Mouse (Mus musculus) lung, postnatal 36 days (tissue): ENCODE data around the gene Shb.

Experiments
- DNase-seq: peaks from one replicate; pipeline ENCODE4 v3.0.0; 2022; ENCODE audit warnings: mixed read lengths

Shb gene

DNA sequence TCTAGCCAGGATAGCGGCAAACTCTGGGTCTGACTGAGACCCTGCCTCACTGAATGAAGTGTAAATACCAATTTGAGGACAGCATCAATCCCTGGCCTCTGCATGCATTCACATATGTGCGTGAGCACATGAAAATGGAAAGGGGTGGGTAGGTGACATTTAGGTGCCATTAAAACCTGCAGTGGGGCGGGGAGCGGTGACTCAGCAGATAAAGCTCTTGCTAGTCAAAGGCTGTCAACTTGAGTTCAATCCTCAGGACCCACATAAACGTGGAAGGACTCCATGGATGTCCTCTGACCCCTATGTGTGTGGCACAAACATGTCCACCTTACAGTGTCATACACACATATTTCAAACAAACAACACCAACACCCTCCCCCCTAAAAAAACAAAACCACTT lies 50.8 kb downstream of the Shb start:
- no peak for DNase-seq

DNA sequence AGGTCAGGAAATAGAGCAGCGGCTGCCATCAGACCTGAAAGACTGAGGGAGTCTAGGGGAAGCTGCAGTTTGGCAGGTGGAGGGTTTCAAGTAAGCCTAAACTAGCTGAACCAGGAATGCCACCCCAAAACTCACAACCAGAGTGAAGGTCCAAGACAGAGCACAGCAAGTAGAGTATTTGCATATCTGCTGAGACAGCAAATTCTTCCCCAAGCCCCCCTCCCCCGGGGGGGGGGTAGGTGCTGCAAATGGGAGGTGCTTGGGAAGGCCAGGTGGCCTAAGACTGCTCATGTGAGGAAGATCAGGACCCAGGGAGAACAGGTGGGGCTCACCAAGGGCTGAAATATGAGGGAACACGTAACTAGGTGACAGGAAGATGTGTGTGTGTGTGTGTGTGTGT lies 51.7 kb downstream of the Shb start:
- no peak for DNase-seq

DNA sequence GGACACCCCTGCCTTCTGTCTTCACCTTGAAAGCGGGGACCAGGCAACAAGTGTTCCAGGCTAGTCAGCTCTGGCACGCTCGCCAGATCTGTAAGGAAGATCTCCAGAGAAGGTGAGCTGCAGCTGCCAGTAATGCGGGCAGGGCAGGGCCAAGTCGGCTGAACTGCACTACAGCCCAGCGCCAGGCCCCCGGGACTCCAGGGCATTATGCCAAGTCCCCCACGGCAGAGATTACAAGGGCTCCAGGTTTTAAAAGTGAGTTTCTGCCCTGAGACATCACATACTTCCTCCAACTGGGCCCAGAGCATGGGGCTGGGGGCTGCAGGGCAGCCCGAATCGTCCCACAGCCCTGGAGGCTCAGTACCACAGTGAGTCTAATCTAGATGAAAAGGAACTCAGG lies 52.8 kb downstream of the Shb start:
- no peak for DNase-seq

DNA sequence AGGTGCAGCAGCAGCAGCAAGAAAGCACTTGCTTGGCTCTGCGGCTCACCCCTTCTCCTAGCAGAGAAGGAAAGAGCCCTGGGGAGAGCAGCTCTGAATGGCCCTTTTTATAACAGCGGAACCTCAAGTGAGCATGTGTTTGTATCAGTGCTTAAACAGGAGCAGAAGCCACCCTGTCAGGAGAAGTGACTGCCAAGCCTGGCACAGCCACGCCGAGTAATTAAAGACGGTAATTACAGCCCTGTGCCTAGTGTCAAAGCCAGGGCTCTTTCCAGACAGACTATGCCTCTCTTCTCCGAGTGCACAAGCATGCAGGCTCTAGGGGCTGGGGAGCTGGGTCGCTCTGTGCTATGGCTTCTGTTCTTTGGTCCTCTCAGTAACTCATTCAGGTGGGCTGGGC lies 54.1 kb downstream of the Shb start:
- no peak for DNase-seq

DNA sequence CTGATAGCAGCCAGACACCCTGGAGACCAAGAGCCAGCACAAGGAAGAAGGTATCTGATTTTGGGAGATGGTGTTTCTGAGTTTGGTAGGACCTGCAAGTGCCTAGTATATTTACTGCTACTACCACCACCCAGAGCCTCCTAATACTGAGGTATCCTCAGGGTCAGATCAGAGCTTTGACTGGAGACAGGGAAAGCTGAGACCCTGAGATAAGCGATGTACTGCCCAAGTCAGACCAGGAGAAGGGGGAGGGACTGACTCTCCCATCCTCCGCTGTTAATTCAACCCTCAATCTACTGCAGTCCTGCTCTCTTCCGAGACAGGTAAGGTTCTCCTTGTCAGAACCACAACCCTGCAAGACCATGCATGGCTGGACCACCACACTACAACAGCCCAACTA lies 55.2 kb downstream of the Shb start:
- DNase-seq: no peak

DNA sequence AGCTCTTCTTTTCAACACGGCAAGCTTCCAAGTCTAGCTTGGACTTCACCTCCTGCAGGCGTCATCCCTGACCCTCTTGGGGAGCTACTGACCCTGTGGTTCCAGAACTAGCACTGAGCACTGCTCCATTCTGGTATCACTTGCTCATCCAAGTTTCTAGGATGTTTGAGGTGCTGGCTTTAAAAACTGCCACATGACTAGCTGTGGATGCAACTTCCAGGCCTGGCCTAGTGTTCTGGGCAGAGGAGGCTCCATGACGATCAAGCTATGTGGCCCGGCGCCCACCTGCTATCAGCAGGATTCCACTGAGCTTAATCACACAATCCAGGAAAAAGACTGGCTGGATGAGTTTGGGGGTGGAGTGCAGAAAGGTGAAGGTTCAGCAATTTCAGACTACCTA lies 57.4 kb downstream of the Shb start:
- DNase-seq: peak; percentile 65

DNA sequence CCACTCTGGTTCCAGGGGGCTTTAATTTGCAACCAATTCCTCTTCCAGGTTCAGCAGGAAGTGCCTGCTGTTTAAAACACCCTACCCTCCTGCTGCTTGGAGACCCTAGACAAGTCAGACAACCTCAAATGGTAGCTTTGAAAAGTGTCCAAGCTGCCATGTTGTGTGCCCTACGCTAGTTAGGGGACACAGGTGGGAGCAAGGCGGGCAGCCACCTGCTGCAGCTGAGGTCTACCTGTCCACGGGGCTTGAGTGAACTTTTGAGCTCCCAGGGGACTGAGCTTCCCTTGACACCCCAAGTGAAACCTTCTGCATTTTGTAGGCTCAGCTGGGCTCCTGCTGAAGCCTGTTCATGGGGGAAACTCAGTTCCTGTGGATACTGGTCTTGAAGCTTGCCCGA lies 58.1 kb downstream of the Shb start:
- DNase-seq: no peak

DNA sequence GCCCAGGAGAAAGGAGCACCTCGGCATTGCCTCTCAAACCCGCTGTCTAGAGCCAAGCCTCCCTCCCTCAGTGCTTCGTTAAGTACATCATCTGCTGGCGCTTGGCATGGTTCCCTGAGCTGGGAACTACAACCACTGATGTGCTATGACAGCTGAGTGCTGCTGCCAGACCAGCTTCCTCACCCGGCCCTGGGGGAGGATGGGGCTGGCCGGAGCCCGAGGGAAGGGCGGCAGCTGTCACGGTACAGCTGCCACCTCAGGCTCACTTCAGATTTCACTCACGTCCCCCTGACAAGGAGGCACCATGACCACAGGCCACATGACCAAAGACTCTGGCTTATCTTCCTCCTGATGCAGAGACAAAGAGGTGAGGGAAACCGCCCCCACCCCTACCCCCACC lies 59.1 kb downstream of the Shb start:
- peak; percentile 89 for DNase-seq

DNA sequence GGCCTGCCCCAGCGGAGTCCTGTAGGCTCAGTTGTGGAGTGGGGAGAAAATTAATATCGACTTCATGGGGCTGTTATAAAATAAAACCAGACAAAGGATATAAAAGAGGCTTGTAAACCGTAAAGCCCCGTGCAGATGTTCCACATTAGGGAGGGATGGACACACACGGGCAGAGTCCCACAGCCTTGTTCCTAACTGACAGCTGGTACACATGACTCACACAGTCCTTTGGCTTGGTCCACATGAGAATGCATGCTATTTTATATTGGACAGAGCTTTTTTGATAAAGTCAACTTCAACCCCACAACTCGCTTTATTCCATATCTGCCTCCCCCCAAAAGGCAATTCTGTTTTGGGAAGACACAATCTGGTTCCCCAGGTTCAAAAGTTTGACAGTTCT lies 59.6 kb downstream of the Shb start:
- DNase-seq: peak; percentile 42

DNA sequence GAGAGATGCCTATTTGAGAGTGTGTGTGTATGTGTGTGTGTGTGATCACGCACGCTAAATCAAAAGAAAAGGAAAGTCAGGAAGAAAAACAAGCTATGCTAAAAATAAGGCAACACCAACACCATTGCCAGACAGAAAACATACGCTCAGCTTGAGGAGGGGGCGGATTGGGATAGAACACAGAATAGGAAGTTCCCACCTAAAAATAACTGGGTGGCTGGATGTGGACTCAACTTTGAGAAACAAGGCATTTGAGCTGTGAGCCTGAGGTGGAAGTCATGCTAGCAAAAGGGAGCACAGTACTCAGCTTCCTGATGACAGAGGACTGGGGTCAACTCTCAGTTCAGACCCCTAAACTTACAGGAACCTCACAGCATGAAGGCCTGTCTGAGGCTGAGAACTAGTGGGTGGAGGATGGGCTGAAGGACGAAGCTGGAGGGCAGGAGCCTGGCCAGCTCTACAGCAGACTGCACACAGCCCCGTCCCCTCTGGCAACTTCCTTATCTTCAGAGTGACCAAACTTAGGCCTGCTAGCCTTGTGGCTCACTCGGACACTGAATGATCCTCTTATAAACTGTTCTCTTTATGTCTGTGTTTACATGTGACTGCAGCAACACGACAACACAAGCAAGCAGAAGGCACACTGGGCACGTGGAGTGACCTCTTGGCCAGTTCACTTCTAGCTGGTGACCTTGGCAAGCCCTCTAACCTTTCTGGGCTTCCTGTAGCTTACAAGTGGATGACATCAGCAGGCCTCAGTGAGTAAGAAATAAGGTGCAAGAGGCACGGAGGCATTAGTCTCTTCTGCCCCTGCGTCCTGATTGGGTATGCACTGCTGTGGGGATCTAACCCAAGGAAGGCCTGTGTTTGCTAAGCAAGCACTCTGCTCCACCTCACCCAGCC lies 60.4 kb downstream of the Shb start:
- DNase-seq: peak; percentile 80

DNA sequence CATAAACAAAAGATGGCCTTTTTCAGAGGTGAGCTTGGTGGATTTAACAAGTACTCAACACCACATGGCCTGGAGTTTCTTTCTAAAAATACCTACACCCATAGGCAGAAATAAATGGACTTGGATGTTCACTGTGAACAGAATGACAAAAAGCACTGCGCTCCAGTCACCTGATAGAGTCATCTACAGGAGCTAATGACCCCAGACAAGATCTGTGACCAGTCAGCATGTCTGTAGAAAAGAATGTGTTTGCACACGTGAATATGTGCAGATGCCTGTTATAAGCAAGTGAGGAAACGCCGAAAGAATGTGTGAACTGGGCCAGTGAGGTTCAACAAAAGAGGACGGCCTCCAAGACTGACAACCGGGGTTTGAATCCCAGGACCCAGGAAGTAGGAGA lies 63.2 kb downstream of the Shb start:
- no peak for DNase-seq

DNA sequence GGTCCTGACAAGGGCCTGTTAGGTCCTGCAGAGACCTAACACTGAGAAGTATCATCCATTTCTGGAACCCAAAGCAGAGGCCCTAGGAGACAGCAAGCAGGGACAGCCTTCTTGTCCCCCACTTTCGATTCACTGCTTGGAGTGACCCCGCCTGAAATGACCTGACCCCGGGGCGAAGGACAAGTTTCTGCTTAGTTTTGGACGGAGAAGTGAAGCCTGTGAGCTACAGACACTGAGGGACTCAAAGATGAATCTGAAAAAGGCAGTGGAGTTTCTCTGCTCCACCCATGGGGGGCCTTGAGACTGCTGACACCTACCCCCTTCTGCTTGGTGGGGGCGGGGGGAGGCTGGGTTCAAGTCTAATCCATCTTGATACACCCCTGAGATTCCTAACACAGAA lies 63.8 kb downstream of the Shb start:
- no peak for DNase-seq

DNA sequence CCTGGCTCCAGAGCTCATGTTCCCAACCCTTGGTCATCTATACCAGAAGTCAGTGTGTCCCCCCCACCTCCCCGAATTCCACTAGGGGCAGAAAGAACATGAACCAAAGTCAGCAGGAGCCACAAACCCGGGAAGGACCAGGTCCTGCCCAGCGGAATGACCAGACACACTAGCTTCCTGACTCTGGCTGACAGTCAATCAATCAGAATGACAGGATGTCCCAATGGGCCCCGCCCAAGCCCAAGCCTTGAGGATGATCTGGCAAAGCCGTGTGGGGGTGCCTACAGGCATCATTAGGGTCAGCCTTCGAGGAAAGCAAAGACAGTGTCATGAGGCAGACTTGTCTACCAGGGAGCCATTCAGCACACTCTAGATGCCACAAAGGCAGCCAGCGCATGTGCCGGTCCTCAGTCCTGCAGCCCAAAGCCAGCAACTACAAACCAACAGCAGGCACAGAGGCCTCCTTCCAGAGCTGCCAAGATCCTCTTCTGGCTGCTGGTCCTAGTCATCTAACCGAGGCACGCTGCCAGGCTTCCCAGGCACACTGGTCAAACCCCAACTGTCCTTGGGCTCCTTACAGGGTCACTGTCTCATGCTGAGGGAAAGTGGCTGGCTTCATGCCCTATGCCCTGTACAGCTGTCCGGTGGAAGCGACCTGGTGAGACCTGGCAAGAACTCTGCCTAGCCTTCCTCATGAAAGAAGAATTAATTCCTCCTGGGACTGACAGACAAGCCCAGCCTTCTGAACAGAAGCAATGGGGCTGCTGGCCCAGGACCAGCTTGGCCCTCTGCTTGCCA lies 65.0 kb downstream of the Shb start:
- DNase-seq: peak; percentile 63

DNA sequence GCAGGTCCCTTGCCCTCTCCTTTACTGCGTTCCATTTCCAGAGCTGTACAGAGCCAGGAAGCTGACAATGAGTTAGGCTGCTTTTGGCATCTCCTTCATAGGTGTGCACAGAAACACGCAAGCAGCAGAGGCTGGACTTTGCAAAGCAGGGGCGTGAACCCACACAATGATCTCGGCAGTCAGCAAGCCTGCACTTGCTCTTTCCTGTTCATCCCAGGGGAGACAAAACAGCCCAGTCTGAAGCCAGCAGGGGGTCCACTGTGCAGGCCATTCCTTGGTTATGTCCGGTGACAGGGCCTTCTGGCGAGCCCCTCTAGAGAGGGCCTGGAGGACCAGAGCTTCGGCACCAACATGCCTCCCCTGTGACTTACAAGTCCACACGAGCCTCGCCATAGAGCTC lies 67.3 kb downstream of the Shb start:
- no peak for DNase-seq

DNA sequence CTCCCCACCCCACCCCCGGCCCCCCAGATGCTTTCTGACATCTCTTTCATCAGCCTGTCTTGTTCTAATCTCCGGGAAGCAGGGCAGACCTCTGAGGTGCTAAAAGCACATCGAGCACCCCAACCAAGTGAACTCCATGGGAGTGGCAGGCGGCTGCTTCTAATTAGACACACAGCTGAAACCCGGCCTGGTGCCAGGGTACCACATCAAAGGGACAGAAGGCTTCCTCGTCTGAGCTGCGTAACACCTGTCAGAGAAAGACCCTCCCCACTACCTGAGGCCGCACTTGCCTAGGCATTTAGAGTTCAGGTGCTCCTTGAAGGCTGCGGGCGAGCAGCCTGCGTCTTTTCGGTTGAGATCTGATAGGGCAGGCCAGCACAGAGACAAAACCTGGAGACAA lies 67.7 kb downstream of the Shb start:
- no peak for DNase-seq

DNA sequence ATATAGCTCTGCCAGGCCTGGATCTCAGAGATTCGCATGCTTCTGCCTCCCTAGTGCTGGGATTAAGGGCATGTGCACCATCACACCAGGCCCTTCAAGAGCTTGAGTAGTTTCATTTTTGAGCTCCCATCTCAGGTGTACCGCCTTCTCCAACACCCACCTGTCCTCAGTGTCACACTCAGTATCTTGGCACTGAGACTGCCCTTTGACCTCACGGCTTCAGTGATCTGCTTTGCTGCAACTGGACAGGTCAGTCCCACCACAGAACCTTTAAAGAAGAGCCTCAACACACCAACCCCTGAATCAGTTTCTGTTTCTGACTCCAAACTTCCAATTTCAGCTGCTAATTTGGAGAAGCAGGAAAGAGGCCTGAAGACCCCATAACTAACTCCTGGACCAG lies 68.1 kb downstream of the Shb start:
- no peak for DNase-seq

DNA sequence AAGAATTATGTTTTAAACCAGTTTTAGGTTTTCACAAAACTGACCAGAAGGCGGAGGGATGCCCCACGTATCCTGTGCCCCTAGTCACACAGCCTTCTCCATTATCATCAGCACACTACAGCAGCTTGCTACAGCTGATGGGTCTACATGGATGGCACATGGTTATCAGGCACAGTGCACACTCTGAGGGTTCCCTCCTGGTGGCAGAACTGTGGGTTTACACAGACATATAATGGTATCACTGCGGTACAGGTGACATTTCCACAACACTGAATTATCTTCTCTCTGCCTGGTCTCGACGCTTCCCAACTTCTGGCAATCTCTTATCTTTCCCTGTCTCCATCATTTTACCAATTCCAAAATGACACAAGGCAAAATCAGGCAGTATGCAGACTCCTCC lies 69.6 kb downstream of the Shb start:
- DNase-seq: no peak

DNA sequence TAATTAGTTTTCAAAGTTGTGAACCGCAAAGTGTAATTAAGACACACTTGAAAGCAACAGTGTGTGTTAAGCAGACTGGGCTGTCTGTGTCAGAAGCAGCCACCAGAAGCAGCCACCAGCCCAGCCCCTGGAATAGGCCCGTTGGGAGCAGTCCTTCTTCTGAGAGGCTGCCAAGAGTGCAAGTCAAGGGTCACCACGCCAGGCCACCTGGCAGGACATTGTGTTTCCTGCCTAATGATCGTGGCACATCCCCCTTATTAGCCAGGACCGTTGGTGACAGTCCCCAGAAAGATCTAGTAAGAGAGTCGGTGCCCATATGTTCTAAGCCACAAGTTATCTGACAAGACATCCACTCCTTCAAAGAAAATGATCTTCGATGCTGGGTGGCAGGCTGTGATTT lies 70.6 kb downstream of the Shb start:
- DNase-seq: peak; percentile 75

DNA sequence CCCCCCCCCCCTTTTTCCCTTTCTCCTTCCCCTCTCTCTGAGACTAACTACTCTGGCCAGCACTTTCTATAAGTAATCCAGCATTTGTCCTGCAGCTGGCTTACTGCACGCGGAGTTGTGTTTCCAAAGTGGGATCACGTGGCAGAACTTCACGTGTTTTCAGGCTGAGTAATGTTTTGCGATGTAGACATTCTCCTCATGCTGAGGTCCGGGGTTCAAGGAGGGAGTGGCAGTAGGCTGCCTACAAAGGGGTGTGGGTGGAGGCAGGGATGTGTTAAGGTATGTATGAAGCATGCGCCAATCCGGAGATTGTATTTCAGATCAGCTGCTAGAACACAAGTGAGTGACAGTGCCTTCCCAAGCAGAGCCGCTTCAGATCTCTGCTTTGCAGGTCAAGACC lies 72.9 kb downstream of the Shb start:
- DNase-seq: peak; percentile 87

DNA sequence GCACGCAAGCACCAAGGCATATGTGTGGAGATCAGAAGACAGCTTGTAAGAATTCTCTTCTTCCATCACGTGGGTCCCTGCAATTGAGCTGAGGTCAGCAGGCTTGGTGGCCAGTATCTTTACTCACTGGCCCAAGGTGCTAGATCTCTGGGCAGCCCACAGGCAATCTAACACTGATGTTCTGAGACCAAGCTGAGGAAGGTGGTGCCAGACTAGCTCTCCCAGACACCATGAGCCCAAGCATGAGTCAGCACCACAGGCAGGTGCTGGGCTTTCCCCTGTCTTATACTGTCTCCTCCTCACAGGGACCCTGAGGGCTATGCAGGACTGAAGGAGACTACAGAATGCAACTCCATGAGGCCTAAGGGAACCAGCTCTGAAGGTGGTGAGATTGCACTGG lies 74.7 kb downstream of the Shb start:
- no peak for DNase-seq

DNA sequence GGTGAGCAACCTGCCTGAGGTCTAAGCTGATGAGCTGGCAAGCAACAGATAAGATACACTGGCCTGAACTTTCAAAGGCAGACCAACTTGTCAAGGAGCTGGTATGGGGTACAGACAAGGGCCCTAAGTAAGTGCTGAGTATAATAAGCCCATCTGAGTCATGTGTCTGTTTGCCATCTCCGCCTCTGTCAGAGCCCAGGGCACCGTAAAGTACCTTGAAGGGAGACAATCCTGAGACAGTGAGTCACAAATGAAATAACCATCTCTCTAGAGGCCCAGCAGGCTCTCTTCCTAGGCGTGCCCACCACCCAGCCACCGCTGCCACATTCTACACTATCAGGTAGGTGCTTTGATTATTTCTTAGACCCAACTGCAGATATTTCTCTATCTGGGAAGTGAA lies 77.3 kb downstream of the Shb start:
- DNase-seq: no peak

DNA sequence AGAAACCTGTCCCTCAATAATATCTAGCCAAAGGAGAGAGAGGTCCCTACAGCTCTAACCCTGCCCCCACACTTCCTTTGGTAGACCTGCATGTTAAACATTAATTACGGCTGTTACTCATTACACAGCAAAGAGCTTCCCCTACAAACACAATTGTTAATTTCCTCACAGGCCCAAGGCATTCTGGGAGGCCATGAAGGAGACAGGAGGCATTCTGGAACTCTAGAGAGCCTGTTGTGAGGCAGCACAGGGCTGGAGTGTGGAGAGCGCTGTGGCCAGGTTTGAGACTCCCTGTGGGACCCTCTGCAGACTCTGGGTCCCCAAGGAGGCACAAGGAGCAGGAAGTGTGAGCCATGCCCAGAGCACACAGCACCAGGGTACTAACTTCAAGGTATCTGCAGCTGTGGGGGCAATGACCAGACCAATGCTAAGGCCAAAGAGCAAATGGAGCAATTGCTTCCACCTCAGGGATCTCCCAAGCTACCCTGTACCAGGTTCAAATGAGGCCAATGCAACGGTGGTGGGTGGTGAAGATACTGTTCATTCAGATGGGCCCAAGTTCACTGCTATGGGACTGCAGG lies 78.9 kb downstream of the Shb start:
- peak; percentile 64 for DNase-seq

DNA sequence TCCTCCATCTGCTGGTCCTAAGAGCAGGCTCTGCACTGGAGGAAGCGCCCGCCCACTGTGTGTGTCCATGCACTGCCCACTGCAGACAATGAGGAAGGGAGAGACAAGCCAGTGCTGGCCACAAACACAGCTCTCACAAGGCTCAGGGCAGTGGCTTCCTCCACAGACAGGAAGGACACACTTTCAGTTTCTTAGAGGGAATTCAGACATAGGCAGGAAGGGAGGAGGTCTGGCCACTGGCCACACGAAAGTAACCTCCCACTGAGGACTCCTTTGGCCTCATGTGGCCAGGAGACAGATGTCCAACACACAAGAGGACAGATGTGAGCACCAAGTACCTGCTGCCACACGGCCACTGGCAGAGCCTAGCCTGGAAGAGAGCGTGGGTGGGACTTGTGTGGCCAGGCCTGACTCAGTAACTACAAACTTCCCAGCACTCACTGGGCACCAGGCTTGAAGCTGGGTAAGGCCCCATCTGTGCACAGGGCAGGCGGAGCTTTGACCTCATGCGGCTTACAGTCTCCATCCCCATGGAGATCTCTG lies 79.6 kb downstream of the Shb start:
- peak; percentile 83 for DNase-seq

DNA sequence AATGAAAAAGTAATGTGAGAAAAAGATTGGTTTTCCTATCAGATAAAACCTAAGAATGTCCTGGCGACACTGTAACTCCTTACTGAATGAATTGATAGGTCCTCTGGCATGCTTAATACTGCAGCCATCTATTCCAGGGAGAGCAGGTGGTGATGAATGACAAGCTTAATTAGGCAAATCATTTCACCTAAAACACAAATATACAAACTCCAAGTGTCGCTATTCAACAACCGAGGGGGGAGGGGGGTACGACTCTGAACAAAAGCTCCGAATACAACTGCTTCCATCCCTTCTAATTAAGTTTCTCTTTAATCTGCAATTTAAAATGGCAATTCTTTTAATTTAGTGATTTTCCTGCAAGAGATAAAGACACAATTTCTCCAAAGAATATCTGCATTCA lies 83.3 kb downstream of the Shb start:
- no peak for DNase-seq
